Mouse (Mus musculus): ENCODE data around the gene Olfr222. TPM values are rescaled to one million over a fixed set of nuclear protein-coding genes. Genes with fewer than 3 reads are reported as not detected.

The Olfr222 gene
- total RNA-seq, 2 experiments from 2014 or later = not detected

- intact Hi-C loops (cut with DNase I) = no loop called here
Observed at GRCm38 (mm10) chr11:59543376-59543775, 32.7 kb downstream of the Olfr222 start.

GRCm38 (mm10) chr11:59542442-59542841, 33.6 kb downstream of the Olfr222 start:
- intact Hi-C loops (cut with DNase I) = no loop called here
- no peak for DNase-seq (ENCODE audit: low spot score)

More at GRCm38 (mm10) chr11:59543376-59543775, 32.7 kb downstream of the Olfr222 start:
- DNase-seq (ENCODE audit: low spot score) = no peak

GRCm38 (mm10) chr11:59541324-59541723, 34.7 kb downstream of the Olfr222 start, which contains the start of gene Nlrp3:
TSS of gene Nlrp3 (plus strand) at chr11:59541568.
- no peak for DNase-seq (ENCODE audit: low spot score)
- intact Hi-C loops (cut with DNase I) = no loop called here

GRCm38 (mm10) chr11:59540123-59540522, 35.9 kb downstream of the Olfr222 start:
- intact Hi-C loops (cut with DNase I) = no loop called here
- DNase-seq (ENCODE audit: low spot score) = no peak

- peak; percentile 36 for DNase-seq (ENCODE audit: low spot score)
- intact Hi-C loops (cut with DNase I) = no loop called here
Observed at GRCm38 (mm10) chr11:59538387-59538786, 37.6 kb downstream of the Olfr222 start.

GRCm38 (mm10) chr11:59537218-59538130, 38.6 kb downstream of the Olfr222 start:
- intact Hi-C loops (cut with DNase I) = no loop called here
- no peak for DNase-seq (ENCODE audit: low spot score)

GRCm38 (mm10) chr11:59531562-59531961, 44.5 kb downstream of the Olfr222 start:
- DNase-seq (ENCODE audit: low spot score) = no peak
- intact Hi-C loops (cut with DNase I) = no loop called here

- no peak for DNase-seq (ENCODE audit: low spot score)
- intact Hi-C loops (cut with DNase I) = no loop called here
Observed at GRCm38 (mm10) chr11:59530870-59531535, 45.0 kb downstream of the Olfr222 start.

- intact Hi-C loops (cut with DNase I) = no loop called here
- DNase-seq (ENCODE audit: low spot score) = no peak
Observed at GRCm38 (mm10) chr11:59530221-59530620, 45.8 kb downstream of the Olfr222 start.

GRCm38 (mm10) chr11:59526472-59527080, 49.5 kb downstream of the Olfr222 start, which contains the start of gene Zkscan17:
TSS of gene Zkscan17 (minus strand) at chr11:59526751.
- intact Hi-C loops (cut with DNase I) = loop anchor here (10.0 kb wide), 1 partner anchor 218 kb away; no protein-coding TSS in a partner anchor
- no peak for DNase-seq (ENCODE audit: low spot score)

GRCm38 (mm10) chr11:59525237-59525636, 50.8 kb downstream of the Olfr222 start:
- intact Hi-C loops (cut with DNase I) = loop anchor here (1.0 to 10.0 kb wide), 3 partner anchors 44 to 220 kb away; no protein-coding TSS in a partner anchor
- DNase-seq (ENCODE audit: low spot score) = peak; percentile 30

- DNase-seq (ENCODE audit: low spot score) = no peak
- intact Hi-C loops (cut with DNase I) = loop anchor here (2.0 to 10.0 kb wide), 2 partner anchors 89 to 221 kb away; no protein-coding TSS in a partner anchor
Observed at GRCm38 (mm10) chr11:59524150-59524549, 51.9 kb downstream of the Olfr222 start.

Other genes starting within 250 kb of the Olfr222 start
- not detected for gene Prss38, start 200.6 kb downstream of the Olfr222 start, total RNA-seq (2021)
- 10 to 100 TPM; 11.9 to 13.0 TPM for gene Jmjd4, start 126.2 kb downstream of the Olfr222 start, total RNA-seq (2021)
- gene Snap47, start 125.0 kb downstream of the Olfr222 start, total RNA-seq (2021) = 10 to 100 TPM; 35.4 to 37.0 TPM
- 1 to 10 TPM; 4.8 to 5.0 TPM for gene Zfp867, start 103.8 kb downstream of the Olfr222 start, total RNA-seq (2021)
- gene Zkscan17, start 49.5 kb downstream of the Olfr222 start, total RNA-seq (2021) = 10 to 100 TPM; 14.4 to 18.2 TPM
- gene Nlrp3, start 34.7 kb downstream of the Olfr222 start, total RNA-seq (2021) = under 1 TPM; 0.44 to 0.59 TPM
- not detected for gene Olfr223, start 17.1 kb upstream of the Olfr222 start, total RNA-seq (2021)
- gene Mprip, start 85.1 kb upstream of the Olfr222 start, total RNA-seq (2021) = 100 to 1,000 TPM; 149 to 151 TPM
- gene Pld6, start 211.4 kb upstream of the Olfr222 start, total RNA-seq (2021) = under 1 TPM; 0.18 to 0.42 TPM
- gene Flcn, start 233.8 kb upstream of the Olfr222 start, total RNA-seq (2021) = 10 to 100 TPM; 43.0 to 44.1 TPM